Mouse (Mus musculus) lung, adult 2 months (tissue): ENCODE data around the gene Myo1c.

Source experiments
- CTCF ChIP-seq: fragments of 200-500 bp; IDR thresholded peaks from 2 replicates; pipeline ENCODE4 v1.5.1; 2011; ENCODE audit warnings: mild to moderate bottlenecking, low read length, control low read depth; ENCODE audit not compliant: insufficient read depth
- POLR2A ChIP-seq: fragments of 200-500 bp; IDR thresholded peaks from 2 replicates; pipeline ENCODE4 v1.6.1; 2011; ENCODE audit warnings: low read depth, mild to moderate bottlenecking, control low read depth, low read length, borderline replicate concordance; ENCODE audit errors: extremely low read depth

- TF ChIP-seq POLR2A: no peak
- no peak for TF ChIP-seq CTCF
These were observed 24.5 kb upstream of the Myo1c start for GRCm38 (mm10) chr11:75625820-75626219.
